Mouse (Mus musculus): Measurements from ENCODE around the gene Leap2.
A peak's percentile ranks its signal among the peaks of the same experiment; 100 is the strongest.
"Not testable (repeated sequence)": the region's sequence is repeated elsewhere in the genome, so short reads cannot be mapped to it uniquely, and the experiment has no call there.

Gene Leap2

DNA sequence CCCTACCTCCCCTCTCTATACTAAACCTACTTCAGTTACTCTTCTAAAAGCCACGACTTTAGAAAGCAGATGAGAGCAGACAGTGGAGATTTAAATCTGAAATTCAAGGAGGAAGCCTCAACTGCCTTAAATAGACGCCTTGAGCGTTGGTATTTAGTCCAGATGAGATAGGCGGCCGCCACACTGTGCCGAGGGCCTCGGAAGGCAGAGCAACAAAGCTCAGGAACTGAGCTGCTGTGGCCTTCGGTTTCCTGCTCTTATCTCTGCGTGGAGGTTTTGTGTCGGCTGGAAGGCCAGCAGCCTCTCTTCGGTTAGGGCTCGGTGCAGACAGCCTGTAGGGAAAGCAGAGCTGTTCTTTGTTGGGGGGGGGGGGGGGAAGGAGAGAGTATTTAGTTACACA, 19.0 kb upstream of the Leap2 start:
- DNase-seq (ENCODE audit: low spot score in 2 of 2), result no peak

DNA sequence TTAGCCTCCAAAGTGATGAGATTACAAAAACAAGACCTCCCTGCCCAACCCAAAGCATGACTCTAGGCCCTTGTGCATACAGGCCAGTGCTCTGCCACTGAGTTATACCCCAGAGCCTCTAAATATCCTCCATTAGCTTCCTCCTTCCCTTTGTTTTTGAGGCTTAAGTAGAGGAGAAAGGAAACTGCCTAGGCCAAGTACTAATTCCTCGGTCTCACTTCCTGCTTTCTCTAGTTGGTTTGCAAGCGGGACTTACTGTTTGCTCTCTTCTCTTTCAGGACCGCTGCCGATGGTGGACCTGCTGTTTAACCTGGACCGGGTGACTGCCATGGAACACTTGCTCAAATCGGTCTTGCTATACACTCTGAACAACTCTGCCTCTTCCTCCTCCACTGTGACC, 13.4 kb upstream of the Leap2 start:
- DNase-seq (ENCODE audit: low spot score in 2 of 2), result no peak

DNA sequence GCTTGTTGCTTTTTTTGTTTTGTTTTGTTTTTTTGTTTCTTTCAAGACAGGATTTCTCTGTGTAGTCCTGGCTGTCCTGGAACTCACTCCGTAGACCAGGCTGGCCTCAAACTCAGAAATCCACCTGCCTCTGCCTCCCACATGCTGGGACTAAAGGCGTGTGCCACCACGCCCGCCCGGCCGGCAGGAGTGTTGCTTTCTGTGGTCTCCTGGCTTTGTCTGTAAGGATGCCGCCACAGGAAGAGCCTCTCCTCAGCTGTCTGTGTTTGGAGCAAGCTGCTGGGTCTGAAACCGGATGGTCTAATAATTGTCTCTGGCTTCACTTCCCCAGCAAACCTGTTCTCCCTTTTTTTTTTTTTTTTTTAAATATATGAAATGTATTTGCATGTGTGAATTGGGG, 12.5 kb upstream of the Leap2 start:
- DNase-seq (ENCODE audit: low spot score in 2 of 2), result no peak

GRCm38 (mm10) chr11:53433057-53433456, 10.1 kb upstream of the Leap2 start:
- no peak for DNase-seq (ENCODE audit: low spot score in 2 of 2)

- DNase-seq (ENCODE audit: low spot score in 2 of 2), result peak in 1 of 2 experiments; percentile 8
Observed at GRCm38 (mm10) chr11:53431347-53432056, 8.5 kb upstream of the Leap2 start.

GRCm38 (mm10) chr11:53430670-53431346, 7.8 kb upstream of the Leap2 start, which contains the start of the genes Uqcrq and Gdf9:
Uqcrq (minus strand) TSS chr11:53430831.
Gdf9 (plus strand) TSS chr11:53431023.
- peak; percentile 99 to 100 for DNase-seq (ENCODE audit: low spot score in 2 of 2)

DNA sequence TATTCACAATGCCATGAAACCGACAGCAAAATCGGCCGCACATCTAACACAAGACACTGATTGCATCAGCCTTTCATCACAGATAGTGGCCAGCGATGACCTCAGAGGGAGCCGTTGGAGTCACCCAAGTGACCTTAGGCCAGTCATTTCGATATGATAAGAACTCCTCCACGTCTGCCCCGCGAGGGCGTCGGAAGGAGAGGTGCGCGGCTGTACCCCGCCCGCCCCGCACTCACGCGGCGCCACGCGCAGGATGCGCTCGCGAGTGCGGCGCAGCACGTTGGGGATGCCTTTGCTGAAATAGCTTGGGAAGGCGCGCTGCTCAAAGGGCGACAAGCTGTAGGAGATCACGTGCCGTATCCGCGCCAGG, 7.3 kb upstream of the Leap2 start:
- no peak for DNase-seq (ENCODE audit: low spot score in 2 of 2)

GRCm38 (mm10) chr11:53429182-53429581, 6.2 kb upstream of the Leap2 start:
- DNase-seq (ENCODE audit: low spot score in 2 of 2), result no peak

DNA sequence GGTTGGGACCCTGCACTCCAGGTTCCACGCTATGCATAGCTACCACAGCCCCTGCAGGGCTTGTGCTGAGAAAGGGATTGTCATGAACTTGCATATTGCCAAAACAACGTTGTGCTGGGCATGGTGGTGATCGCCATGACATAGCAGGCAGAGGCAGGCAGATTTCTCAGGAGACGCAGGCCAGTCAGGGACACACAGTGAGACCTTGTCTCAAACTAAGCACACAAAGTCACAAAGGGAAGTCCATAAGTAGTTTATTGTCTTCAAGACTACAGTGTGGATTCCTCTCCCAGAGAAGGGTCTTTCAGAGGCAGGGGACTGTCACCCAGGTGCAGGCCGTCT, 5.7 kb upstream of the Leap2 start:
- DNase-seq (ENCODE audit: low spot score in 2 of 2), result no peak

- DNase-seq (ENCODE audit: low spot score in 2 of 2), result no peak
Observed at GRCm38 (mm10) chr11:53427993-53428715, 5.2 kb upstream of the Leap2 start.

DNA sequence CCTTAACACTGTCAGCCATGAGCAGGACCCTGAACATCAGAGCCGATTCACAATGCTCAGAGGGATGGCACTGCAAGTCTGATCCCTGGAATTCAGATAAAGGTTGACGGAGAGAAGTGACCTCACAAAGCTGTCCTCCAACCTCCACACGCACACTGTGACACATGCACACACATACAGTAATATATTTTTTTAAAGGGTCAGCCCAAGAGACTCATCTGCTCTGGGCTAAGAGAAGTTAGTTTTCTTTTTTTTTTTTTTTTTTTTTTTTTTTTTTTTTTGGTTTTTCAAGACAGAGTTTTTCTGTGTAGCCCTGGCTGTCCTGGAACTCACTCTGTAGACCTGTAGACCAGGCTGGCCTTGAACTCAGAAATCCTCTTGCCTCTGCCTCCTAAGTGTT, 3.9 kb upstream of the Leap2 start:
- not testable (repeated sequence) for DNase-seq (ENCODE audit: low spot score in 2 of 2)

GRCm38 (mm10) chr11:53425711-53426255, 2.8 kb upstream of the Leap2 start:
- DNase-seq (ENCODE audit: low spot score in 2 of 2), result no peak

DNA sequence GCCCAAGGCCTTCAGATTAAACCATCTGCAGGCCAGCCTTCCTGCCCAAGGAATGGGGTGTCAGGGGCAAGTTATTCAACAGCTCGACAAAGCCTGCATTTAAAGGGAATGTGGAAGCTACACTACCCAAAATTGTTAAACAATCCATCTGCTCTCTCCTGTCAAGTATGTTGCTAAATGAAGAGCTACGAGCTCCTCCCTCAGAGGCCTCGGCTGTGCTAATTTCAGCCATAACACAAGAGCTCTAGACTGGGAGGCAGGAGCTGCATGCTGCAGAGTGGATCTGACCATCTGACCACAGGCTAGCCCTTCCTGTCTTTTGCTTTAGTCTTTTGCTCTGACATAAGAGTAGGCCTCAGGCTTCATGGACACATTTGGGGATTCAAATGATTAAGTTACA, 2.3 kb upstream of the Leap2 start:
- DNase-seq (ENCODE audit: low spot score in 2 of 2), result no peak

GRCm38 (mm10) chr11:53424826-53425225, 1.9 kb upstream of the Leap2 start:
- DNase-seq (ENCODE audit: low spot score in 2 of 2), result no peak

DNA sequence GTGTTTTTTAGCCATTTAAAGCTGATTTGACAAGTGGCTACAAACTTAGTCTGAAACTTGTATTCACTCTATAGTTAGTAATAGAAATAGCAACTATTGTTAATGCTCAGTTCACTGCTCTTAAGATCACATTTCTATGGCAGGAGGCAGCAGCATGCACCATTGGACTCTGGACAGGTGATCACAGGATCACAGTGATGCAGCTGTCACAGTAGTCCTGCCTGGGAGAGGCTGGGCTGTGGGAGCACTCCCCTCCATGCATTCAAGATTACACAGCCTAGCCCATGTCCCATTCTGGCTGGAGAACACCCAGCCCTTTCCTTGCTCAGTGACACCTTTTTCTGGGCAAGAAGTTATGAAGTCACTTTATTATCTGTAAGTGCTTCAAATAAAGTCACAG, 4.9 kb downstream of the Leap2 start:
- no peak for DNase-seq (ENCODE audit: low spot score in 2 of 2)

GRCm38 (mm10) chr11:53413871-53414270, 9.1 kb downstream of the Leap2 start:
- DNase-seq (ENCODE audit: low spot score in 2 of 2), result no peak

DNA sequence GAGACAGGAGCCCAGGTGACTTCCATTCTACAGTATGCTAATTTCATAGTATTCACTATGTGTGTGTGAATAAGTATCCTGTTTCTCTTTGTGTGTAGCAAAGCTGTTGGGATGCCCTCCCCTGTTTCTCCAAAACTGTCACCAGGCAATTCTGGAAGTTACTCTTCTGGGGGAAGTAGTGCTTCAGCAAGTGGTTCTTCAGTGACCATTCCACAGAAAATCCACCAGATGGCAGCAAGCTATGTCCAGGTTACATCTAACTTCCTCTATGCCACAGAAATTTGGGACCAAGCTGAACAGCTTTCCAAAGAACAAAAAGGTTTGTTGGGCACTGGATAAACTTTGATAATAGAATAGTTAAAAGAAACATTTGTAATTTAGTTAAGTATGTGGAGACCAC, 11.2 kb downstream of the Leap2 start:
- no peak for DNase-seq (ENCODE audit: low spot score in 2 of 2)

DNA sequence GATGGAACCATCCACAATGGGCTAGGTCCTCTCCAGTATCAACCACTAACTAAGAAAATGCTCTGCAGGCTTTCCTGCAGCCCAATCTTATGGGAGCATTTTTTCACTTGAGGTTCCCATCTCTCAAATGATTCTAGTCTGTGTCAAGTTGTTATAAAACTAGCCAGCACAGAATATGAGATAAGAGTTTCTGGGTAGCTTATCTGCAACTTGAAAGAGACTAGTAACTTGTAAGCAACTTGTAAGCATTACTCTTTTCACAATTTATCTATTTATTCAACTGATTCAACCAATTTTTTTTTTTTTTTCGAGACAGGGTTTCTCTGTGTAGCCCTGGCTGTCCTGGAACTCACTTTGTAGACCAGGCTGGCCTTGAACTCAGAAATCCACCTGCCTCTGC, 19.3 kb downstream of the Leap2 start:
- DNase-seq (ENCODE audit: low spot score in 2 of 2), result no peak

DNA sequence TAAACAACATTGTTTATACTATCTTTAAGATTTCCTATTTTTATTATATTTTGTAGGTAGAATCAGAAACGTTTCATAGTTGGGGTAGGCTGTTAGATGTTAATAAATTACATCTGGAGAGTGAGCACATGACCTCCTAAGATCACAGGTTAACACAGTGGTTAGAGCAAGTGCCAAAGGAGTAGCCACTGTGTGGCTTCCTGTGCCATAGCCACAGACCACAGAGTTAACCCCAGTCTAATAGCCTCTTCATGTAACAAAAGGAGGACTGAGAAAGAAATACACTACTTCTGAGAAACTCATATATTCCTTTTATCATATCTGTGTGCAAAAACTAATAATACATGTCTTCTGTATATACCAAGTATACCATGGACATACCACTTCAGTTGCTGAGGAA, 29.1 kb downstream of the Leap2 start:
- DNase-seq (ENCODE audit: low spot score in 2 of 2), result no peak

GRCm38 (mm10) chr11:53383758-53384428, 39.1 kb downstream of the Leap2 start:
- no peak for DNase-seq (ENCODE audit: low spot score in 2 of 2)

- DNase-seq (ENCODE audit: low spot score in 2 of 2), result no peak
Observed at GRCm38 (mm10) chr11:53378918-53379317, 44.1 kb downstream of the Leap2 start.

All from spleen, postnatal 36 days (tissue).